Mouse (Mus musculus) ES-Bruce4 (cell line): ENCODE results near the gene Hoxc13. TPM values are rescaled to one million over a fixed set of nuclear protein-coding genes. Genes with fewer than 3 reads are reported as not detected.

Source experiments
- H3K27ac ChIP-seq: 2 replicates; pipeline ENCODE4 v1.5.1; 2012; ENCODE audit warnings: low read length, inconsistent platforms; ENCODE audit not compliant: insufficient read depth
- H3K27me3 ChIP-seq: 2 replicates; pipeline ENCODE4 v1.6.1; 2012; ENCODE audit warnings: mild to moderate bottlenecking, low read length, inconsistent platforms; ENCODE audit not compliant: control insufficient read depth, poor library complexity, insufficient read depth, severe bottlenecking
- H3K36me3 ChIP-seq: 2 replicates; pipeline ENCODE4 v1.6.1; 2012; ENCODE audit warnings: inconsistent platforms, mild to moderate bottlenecking, low read length, moderate library complexity; ENCODE audit not compliant: control insufficient read depth, poor library complexity, insufficient read depth, severe bottlenecking
- H3K4me1 ChIP-seq: one replicate; pipeline ENCODE4 v1.8.1; 2011; ENCODE audit warnings: low read length; ENCODE audit not compliant: control insufficient read depth, insufficient read depth
- H3K4me3 ChIP-seq: 2 replicates; pipeline ENCODE4 v1.5.1; 2011; ENCODE audit warnings: low read depth, mild to moderate bottlenecking, low read length
- H3K9ac ChIP-seq: 2 replicates; pipeline ENCODE4 v1.6.1; 2012; ENCODE audit warnings: low read depth, mild to moderate bottlenecking, inconsistent platforms; ENCODE audit not compliant: poor library complexity, severe bottlenecking
- H3K9me3 ChIP-seq: replicated peaks from 2 replicates; pipeline ENCODE4 v1.6.1; 2012; ENCODE audit warnings: mild to moderate bottlenecking, low read length, inconsistent platforms; ENCODE audit not compliant: control insufficient read depth, poor library complexity, insufficient read depth, severe bottlenecking
- CTCF ChIP-seq: IDR thresholded peaks from one replicate; pipeline ENCODE4 v1.8.1; 2011; ENCODE audit warnings: low read depth, low read length
- EP300 ChIP-seq: IDR thresholded peaks from 2 replicates; pipeline ENCODE4 v1.6.1; 2011; ENCODE audit warnings: low read depth, low read length; ENCODE audit not compliant: insufficient read depth
- POLR2A ChIP-seq: IDR thresholded peaks from one replicate; pipeline ENCODE4 v1.8.1; 2011; ENCODE audit warnings: low read length; ENCODE audit not compliant: insufficient read depth
- polyA plus RNA-seq: library from polyadenylated mRNA; stranded (reverse); fragments of >200 nt; gene quantifications from 2 replicates; pipeline ENCODE4 v1.2.4, GENCODE M21; 2011; ENCODE audit warnings: low read depth; ENCODE audit not compliant: missing spikeins, insufficient read depth, insufficient read length

Hoxc13 gene
- polyA plus RNA-seq, 1 experiment, result 3.8 TPM

GRCm38 (mm10) chr15:102959663-102960191, 38.8 kb downstream of the Hoxc13 start:
- no peaks in the 10 kb centered on the region for H3K9me3 ChIP-seq
- no peak overlapping the region for H3K27ac ChIP-seq
- no peaks in the 10 kb centered on the region for H3K4me1 ChIP-seq
- TF ChIP-seq CTCF, result no peak
- TF ChIP-seq POLR2A, result no peak
- H3K27me3 ChIP-seq, result peaks cover 64% of the 10 kb centered on the region
- H3K36me3 ChIP-seq, result no peaks in the 10 kb centered on the region
- H3K9ac ChIP-seq, result no peak overlapping the region
- H3K4me3 ChIP-seq, result no peak overlapping the region

- Histone ChIP-seq H3K4me3 (no peak overlapping the region), H3K27ac (no peak overlapping the region), H3K27me3 (peaks cover 58% of the 10 kb centered on the region)
Observed at GRCm38 (mm10) chr15:102961728-102962127, 40.8 kb downstream of the Hoxc13 start.

GRCm38 (mm10) chr15:102962492-102962891, 41.6 kb downstream of the Hoxc13 start:
- Histone ChIP-seq H3K9ac (no peak overlapping the region), H3K4me1 (no peaks in the 10 kb centered on the region), H3K27me3 (peaks cover 51% of the 10 kb centered on the region), H3K4me3 (no peak overlapping the region), H3K36me3 (no peaks in the 10 kb centered on the region), H3K9me3 (no peaks in the 10 kb centered on the region), H3K27ac (no peak overlapping the region)
- no peak for TF ChIP-seq POLR2A
- TF ChIP-seq EP300, result no peak
- TF ChIP-seq CTCF, result no peak

More at GRCm38 (mm10) chr15:102961728-102962127, 40.8 kb downstream of the Hoxc13 start:
- no peaks in the 10 kb centered on the region for H3K4me1 ChIP-seq
- H3K9me3 ChIP-seq, result no peaks in the 10 kb centered on the region
- TF ChIP-seq POLR2A (no peak), EP300 (no peak), CTCF (no peak)
- H3K9ac ChIP-seq, result no peak overlapping the region
- H3K36me3 ChIP-seq, result no peaks in the 10 kb centered on the region

GRCm38 (mm10) chr15:102963259-102963658, 42.4 kb downstream of the Hoxc13 start:
- TF ChIP-seq EP300 (no peak), POLR2A (no peak), CTCF (no peak)
- H3K36me3 ChIP-seq, result no peaks in the 10 kb centered on the region
- H3K9me3 ChIP-seq, result no peaks in the 10 kb centered on the region
- no peaks in the 10 kb centered on the region for H3K4me1 ChIP-seq
- no peak overlapping the region for H3K4me3 ChIP-seq
- H3K27me3 ChIP-seq, result peaks cover 46% of the 10 kb centered on the region
- no peak overlapping the region for H3K9ac ChIP-seq
- H3K27ac ChIP-seq, result no peak overlapping the region

GRCm38 (mm10) chr15:102963671-102964640, 43.1 kb downstream of the Hoxc13 start:
- no peaks in the 10 kb centered on the region for H3K36me3 ChIP-seq
- no peak overlapping the region for H3K9ac ChIP-seq
- no peak overlapping the region for H3K27ac ChIP-seq
- H3K4me1 ChIP-seq, result no peaks in the 10 kb centered on the region
- H3K27me3 ChIP-seq, result peaks cover 51% of the 10 kb centered on the region
- TF ChIP-seq EP300 (no peak), CTCF (no peak), POLR2A (no peak)
- no peak overlapping the region for H3K4me3 ChIP-seq
- H3K9me3 ChIP-seq, result no peaks in the 10 kb centered on the region
